Mouse (Mus musculus) forebrain, embryonic 10.5 days (tissue): ENCODE measurements around the gene Nudcd3. TPM values are rescaled to one million over a fixed set of nuclear protein-coding genes. Genes with fewer than 3 reads are reported as not detected.

ENCODE experiments used
- DNase-seq: peaks from one replicate; pipeline ENCODE4 v3.0.0-alpha.2; 2017; ENCODE audit warnings: low spot score; ENCODE audit errors: extremely low spot score
- H3K27ac ChIP-seq: fragments of 300-500 bp; sonication (generic); 2 replicates; pipeline ENCODE4 v1.5.1; 2016; ENCODE audit warnings: mild to moderate bottlenecking
- H3K27me3 ChIP-seq: fragments of 300-500 bp; sonication (generic); 2 replicates; pipeline ENCODE4 v1.6.1; 2016; ENCODE audit warnings: mild to moderate bottlenecking; ENCODE audit not compliant: poor library complexity, severe bottlenecking
- H3K36me3 ChIP-seq: fragments of 300-500 bp; sonication (generic); replicated peaks from 2 replicates; pipeline ENCODE4 v1.6.1; 2016; ENCODE audit warnings: mild to moderate bottlenecking, moderate library complexity
- H3K4me1 ChIP-seq: fragments of 300-500 bp; sonication (generic); 2 replicates; pipeline ENCODE4 v1.6.1; 2016
- H3K4me3 ChIP-seq: fragments of 300-500 bp; sonication (generic); 2 replicates; pipeline ENCODE4 v1.5.1; 2016; ENCODE audit warnings: mild to moderate bottlenecking, moderate library complexity
- H3K9me3 ChIP-seq: fragments of 300-500 bp; sonication (generic); 2 replicates; pipeline ENCODE4 v1.6.1; 2016; ENCODE audit warnings: mild to moderate bottlenecking, moderate library complexity
- WGBS: fragments of 180-500 bp; shearing (Covaris S2); methylation state at CpG from one replicate; pipeline ENCODE4 v1.1.7; 2016; 5-methylcytosine and 5-hydroxymethylcytosine counted together
- polyA plus RNA-seq: library from polyadenylated mRNA; unstranded; fragments of >200 nt; fragmentation: Nextera tagmentation; extraction: Ambion mirVana; gene quantifications from 2 replicates; pipeline ENCODE4 v1.2.1, GENCODE M21; 2016

The Nudcd3 gene
- polyA plus RNA-seq, 1 experiment from 2014 or later, result 57.3 TPM

- Histone ChIP-seq H3K9me3 (no peaks in the 10 kb centered on the region; the same call in 1 of the 2 replicates), H3K36me3 (peaks cover 9% of the 10 kb centered on the region), H3K4me1 (peaks cover 26% of the 10 kb centered on the region), H3K4me3 (no peak overlapping the region), H3K27ac (no peak overlapping the region), H3K27me3 (no peaks in the 10 kb centered on the region)
- 89% methylated on average over 7 of the region's 7 CpGs for WGBS
- no peak for DNase-seq
These were observed 25.5 kb downstream of the Nudcd3 start for GRCm38 (mm10) chr11:6174719-6175118.

GRCm38 (mm10) chr11:6169041-6169663 is 31.1 kb downstream of the Nudcd3 start:
- Histone ChIP-seq H3K4me1 (no peaks in the 10 kb centered on the region), H3K27me3 (no peaks in the 10 kb centered on the region), H3K36me3 (peaks cover 8% of the 10 kb centered on the region), H3K27ac (no peak overlapping the region), H3K4me3 (no peak overlapping the region), H3K9me3 (no peaks in the 10 kb centered on the region; the same call in 1 of the 2 replicates)
- DNase-seq, result no peak
- 94% methylated on average over 2 of the region's 2 CpGs for WGBS

DNA sequence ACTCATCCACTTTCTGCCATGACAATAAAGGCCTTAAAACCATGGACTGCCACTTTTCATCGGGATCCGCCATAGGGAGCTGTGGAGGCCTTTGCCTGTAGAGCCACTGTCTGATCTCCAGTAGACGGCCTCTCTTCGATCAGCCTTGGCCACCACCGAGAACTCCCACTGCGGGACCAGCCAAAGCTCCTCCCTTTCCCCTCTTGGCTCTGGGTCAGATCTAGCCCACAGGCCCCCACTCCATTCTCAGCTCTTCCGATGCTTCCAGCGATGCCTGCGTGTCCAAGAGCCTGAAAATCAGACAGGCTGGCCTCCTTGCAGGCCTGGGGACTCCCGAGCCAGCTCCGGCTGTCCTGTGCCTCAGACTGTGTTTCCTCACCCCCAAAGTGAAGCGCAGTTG is 33.9 kb downstream of the Nudcd3 start:
- no peaks in the 10 kb centered on the region for H3K9me3 ChIP-seq
- H3K4me3 ChIP-seq, result no peak overlapping the region
- no peak for DNase-seq
- H3K27me3 ChIP-seq, result no peaks in the 10 kb centered on the region
- no peak overlapping the region for H3K27ac ChIP-seq
- H3K4me1 ChIP-seq, result no peaks in the 10 kb centered on the region
- WGBS, result 94% methylated on average over 12 of the region's 12 CpGs
- no peaks in the 10 kb centered on the region for H3K36me3 ChIP-seq

DNA sequence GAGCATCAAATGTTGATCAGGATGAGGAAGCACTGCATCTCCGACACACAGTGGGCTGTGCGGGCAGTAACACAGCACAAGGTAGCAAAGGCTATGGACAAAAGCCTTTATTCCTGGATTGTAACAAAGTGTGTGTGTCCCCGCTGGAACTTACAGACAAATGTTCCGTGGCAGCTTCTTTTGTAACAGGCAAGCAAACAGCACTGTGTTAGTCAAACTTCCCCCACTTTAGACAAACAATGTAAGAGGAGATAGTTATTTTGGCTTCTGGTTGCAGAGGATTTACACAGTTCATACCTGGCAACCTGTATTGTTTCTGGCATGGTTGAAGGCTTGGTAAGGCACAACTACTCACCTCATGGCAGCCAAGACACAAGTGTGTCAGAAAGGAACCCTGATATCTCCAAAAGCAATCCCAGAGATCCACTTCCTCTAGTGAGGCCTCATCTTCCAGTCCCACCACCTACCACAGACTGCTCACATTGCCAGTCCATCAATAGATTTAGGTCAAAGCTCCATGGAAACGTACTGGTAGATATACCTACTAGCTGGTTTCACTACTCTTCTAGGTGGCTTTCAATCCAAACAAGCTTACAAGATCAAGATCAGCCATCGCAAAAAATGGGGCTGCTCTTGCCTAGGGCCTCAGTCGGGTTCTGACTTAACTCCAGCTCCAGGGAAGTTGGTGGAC is 34.7 kb downstream of the Nudcd3 start:
- no peaks in the 10 kb centered on the region for H3K27me3 ChIP-seq
- no peaks in the 10 kb centered on the region for H3K36me3 ChIP-seq
- no peaks in the 10 kb centered on the region for H3K9me3 ChIP-seq
- H3K4me3 ChIP-seq, result no peak overlapping the region
- WGBS, result 95% methylated on average over 7 of the region's 7 CpGs
- no peak overlapping the region for H3K27ac ChIP-seq
- H3K4me1 ChIP-seq, result no peaks in the 10 kb centered on the region
- DNase-seq, result no peak

GRCm38 (mm10) chr11:6164781-6165180 is 35.4 kb downstream of the Nudcd3 start:
- Histone ChIP-seq H3K9me3 (no peaks in the 10 kb centered on the region), H3K4me3 (no peak overlapping the region), H3K36me3 (no peaks in the 10 kb centered on the region), H3K27ac (no peak overlapping the region), H3K27me3 (no peaks in the 10 kb centered on the region), H3K4me1 (no peaks in the 10 kb centered on the region)
- no peak for DNase-seq
- 94% methylated on average over 7 of the region's 7 CpGs for WGBS

DNA sequence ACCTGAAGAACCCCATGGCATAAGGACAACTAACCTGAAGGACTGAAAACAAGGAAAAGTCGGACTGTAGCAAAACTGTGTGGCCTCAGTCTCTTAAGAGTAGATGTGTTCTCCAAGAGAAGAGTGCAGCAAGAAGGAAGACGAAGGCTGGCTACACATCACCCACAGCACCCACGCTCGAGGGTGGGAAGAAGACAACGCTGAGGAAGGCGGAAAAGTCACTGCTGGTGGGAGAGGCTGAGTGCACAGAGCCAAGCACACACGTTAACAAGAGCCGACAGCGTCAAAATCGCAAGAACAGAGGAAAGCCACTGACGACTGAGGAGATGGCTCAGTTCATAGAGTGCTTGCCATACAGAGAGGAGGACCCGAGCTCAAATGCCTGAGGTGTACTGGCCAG is 36.5 kb downstream of the Nudcd3 start:
- Histone ChIP-seq H3K27ac (no peak overlapping the region), H3K27me3 (no peaks in the 10 kb centered on the region), H3K9me3 (no peaks in the 10 kb centered on the region), H3K4me1 (no peaks in the 10 kb centered on the region), H3K4me3 (no peak overlapping the region), H3K36me3 (no peaks in the 10 kb centered on the region)
- no peak for DNase-seq
- WGBS, result 93% methylated on average over 12 of the region's 12 CpGs

DNA sequence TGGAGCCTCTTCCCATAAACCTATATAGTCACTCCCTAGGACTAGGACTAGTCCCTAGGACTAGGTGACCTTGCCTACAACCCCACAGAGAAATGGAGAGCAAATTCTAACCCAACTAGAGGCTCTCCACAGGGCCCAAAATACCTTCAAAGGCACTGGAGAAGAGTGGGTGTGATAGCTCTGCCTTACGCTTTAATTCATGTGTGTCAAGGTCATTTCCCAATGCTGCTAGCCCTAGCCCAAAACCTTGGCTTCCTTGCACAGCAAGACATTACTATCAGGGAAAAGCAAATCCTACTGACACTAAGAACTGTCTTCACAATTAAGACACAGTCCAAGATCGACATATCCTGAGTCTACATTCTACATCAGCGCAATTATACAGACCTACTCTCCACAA is 37.2 kb downstream of the Nudcd3 start:
- Histone ChIP-seq H3K36me3 (no peaks in the 10 kb centered on the region), H3K4me1 (no peaks in the 10 kb centered on the region), H3K9me3 (no peaks in the 10 kb centered on the region), H3K4me3 (no peak overlapping the region), H3K27me3 (no peaks in the 10 kb centered on the region), H3K27ac (no peak overlapping the region)
- DNase-seq, result no peak
- 99% methylated on average over 3 of the region's 3 CpGs for WGBS

DNA sequence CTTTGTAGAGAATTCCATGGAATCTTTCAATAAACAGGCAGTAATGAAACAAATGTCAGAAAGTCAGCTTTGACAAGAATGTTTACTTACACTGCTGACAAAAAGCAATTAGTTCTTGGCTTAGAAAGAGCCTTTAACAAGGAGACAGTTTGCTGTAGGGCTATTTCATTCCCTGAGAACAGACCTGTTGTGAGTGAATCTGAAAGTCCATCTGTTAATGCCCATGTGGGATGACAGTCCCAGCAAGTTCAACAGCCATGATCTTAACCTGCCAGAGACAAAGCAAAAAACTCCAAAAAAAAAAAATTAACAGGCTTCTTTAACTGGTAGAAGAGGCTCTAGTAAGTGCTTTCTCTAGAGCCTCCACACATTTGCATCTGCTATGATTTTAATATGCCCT is 38.7 kb downstream of the Nudcd3 start:
- no peaks in the 10 kb centered on the region for H3K4me1 ChIP-seq
- no peak overlapping the region for H3K4me3 ChIP-seq
- no peak overlapping the region for H3K27ac ChIP-seq
- H3K9me3 ChIP-seq, result no peaks in the 10 kb centered on the region
- H3K36me3 ChIP-seq, result no peaks in the 10 kb centered on the region
- no peak for DNase-seq
- no peaks in the 10 kb centered on the region for H3K27me3 ChIP-seq

- Histone ChIP-seq H3K4me3 (no peak overlapping the region), H3K36me3 (no peaks in the 10 kb centered on the region), H3K4me1 (no peaks in the 10 kb centered on the region), H3K9me3 (no peaks in the 10 kb centered on the region), H3K27me3 (no peaks in the 10 kb centered on the region), H3K27ac (no peak overlapping the region)
- WGBS, result 88% methylated on average over 3 of the region's 3 CpGs
- no peak for DNase-seq
These were observed 39.4 kb downstream of the Nudcd3 start for GRCm38 (mm10) chr11:6160663-6161271.

DNA sequence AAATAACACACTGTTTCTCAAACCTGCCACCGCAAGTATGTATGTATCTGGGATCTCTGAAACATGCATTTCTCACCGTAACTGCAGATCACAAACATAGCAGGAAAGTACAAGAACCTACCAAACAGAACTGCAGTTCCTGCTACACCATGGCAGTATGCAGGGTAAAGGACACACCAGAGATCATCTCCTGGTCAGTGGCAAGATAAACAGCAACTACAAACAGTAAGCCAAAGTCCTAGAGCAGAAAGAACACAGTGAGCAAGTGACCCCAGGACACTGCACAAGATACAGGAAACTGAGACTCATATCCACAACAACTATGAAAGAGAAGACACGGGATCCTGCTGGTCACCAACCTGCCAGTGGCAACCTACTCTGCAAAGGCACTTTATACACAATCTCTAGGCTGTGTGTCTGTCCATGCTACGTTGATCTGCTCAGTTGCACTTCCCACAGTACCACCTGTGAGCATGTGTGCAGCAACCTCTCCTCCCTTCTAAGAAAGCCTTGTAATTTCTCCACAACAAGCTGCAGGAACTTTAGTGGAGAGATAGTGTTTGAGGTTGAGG is 40.4 kb downstream of the Nudcd3 start:
- no peak for DNase-seq
- Histone ChIP-seq H3K27ac (no peak overlapping the region), H3K4me3 (no peak overlapping the region), H3K9me3 (no peaks in the 10 kb centered on the region), H3K27me3 (no peaks in the 10 kb centered on the region), H3K36me3 (no peaks in the 10 kb centered on the region), H3K4me1 (no peaks in the 10 kb centered on the region)
- WGBS, result 88% methylated on average over 4 of the region's 4 CpGs

- WGBS, result 76% methylated on average over 1 of the region's 1 CpGs
- Histone ChIP-seq H3K4me3 (no peak overlapping the region), H3K4me1 (peaks cover 6% of the 10 kb centered on the region), H3K9me3 (no peaks in the 10 kb centered on the region), H3K27ac (no peak overlapping the region), H3K27me3 (no peaks in the 10 kb centered on the region), H3K36me3 (no peaks in the 10 kb centered on the region)
- no peak for DNase-seq
These were observed 41.7 kb downstream of the Nudcd3 start for GRCm38 (mm10) chr11:6158515-6158914.

DNA sequence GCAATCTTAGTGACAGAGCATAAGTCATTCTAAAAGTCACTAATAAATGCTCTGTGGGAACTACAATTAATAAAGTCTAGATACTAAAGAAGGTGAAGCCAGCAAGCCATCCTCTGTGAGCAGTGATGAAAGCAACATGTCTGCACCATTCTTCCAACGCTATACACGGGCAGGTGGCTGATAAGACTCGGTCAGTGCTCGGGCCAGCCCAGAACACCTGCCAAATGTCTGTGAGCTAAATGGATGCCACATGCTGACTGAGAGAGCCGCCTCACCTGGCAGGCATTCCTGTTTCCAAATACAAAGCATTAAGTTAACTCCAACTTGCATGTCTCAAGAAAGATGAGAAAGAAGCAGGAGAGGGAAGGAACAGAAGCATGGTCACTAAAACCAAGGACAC is 43.1 kb downstream of the Nudcd3 start:
- Histone ChIP-seq H3K4me1 (peaks cover 6% of the 10 kb centered on the region), H3K36me3 (no peaks in the 10 kb centered on the region), H3K27me3 (no peaks in the 10 kb centered on the region), H3K4me3 (no peak overlapping the region), H3K9me3 (no peaks in the 10 kb centered on the region), H3K27ac (no peak overlapping the region)
- DNase-seq, result no peak
- WGBS, result 94% methylated on average over 5 of the region's 5 CpGs

- H3K9me3 ChIP-seq, result no peaks in the 10 kb centered on the region
- no peak overlapping the region for H3K27ac ChIP-seq
- no peak for DNase-seq
- H3K4me3 ChIP-seq, result no peak overlapping the region
- peaks cover 6% of the 10 kb centered on the region for H3K4me1 ChIP-seq
- no peaks in the 10 kb centered on the region for H3K36me3 ChIP-seq
- 89% methylated on average over 5 of the region's 5 CpGs for WGBS
- H3K27me3 ChIP-seq, result no peaks in the 10 kb centered on the region
These were observed 43.6 kb downstream of the Nudcd3 start for GRCm38 (mm10) chr11:6156651-6157050.
